12 mouse cellular contexts compared by ENCODE assay signal in the genomic region with DNA sequence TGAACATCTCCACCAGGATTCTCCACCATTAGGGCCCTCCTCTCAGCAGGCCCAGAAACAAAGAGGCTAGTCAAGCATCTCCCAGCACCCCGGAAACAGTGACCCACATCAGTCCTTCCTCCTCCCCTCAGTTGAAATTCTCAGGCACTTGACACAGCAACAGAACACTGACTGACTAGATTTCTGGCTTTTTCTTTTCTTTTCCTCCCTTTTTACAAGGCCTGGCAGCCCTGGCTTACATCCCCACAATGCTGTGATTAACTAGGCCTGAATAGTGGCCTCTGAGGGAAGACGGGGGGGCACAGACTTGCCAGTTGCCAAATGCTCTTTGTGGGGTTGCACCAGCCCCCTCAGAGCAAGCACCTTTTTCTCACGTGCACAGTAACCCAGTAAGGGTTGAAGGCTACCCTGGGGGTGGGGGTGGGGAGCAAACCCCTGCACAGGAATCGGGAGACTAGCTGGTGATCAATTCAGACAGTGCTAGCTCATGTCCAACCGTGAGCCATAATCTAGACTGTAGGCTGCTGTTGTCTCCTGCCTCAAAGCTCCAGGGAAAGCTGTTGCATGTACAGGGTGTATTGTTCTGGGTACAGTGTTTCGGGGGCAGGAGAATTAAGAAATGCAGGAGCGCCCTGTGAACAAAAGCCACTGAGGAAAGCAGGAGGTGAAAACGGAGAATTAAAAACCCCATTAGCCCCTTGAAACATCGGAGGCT. TPM values are rescaled to one million over a fixed set of nuclear protein-coding genes. Genes with fewer than 3 reads are reported as not detected.
DNase-seq lines count a peak whose midpoint lies in the region; ATAC-seq and TF ChIP-seq lines count a peak whose summit lies in the region.
"Had no signal": no experiment of that assay in that cellular context is flagged by ENCODE, and none has a peak within 500 bp of the region (broad histone marks: within the 10 kb centered on the region; RNA-seq: fewer than 3 reads in every experiment).

No protein-coding gene starts in this region.

- H3K4me1 ChIP-seq in heart, embryonic 11.5 days (ENCODE audit: control insufficient read depth, insufficient read depth, low read length), result peaks cover 13% of the 10 kb centered on the region
- H3K4me1 ChIP-seq in forebrain, embryonic 11.5 days (replicated peaks; ENCODE audit: control insufficient read depth, insufficient read depth, low read length), result peaks cover 3% of the 10 kb centered on the region; the same call in 1 of the 2 replicates
- H3K4me1 ChIP-seq in intestine, postnatal 0 days (replicated peaks; ENCODE audit: control insufficient read depth, insufficient read depth, low read length), result 0 out of 2 replicates have a peak, but pooled peaks cover 3% of the 10 kb centered on the region
- peaks cover 4% of the 10 kb centered on the region for H3K4me1 ChIP-seq in midbrain, embryonic 15.5 days

- intact Hi-C loops in heart, postnatal 14 days (cut with DNase I), result no loop called here
- intact Hi-C loops in gastrocnemius, adult 2 months (cut with DNase I), result no loop called here

- 0 out of 2 replicates have a peak overlapping the region, but pooled peaks have one; percentile 28 for H3K9ac ChIP-seq in heart, embryonic 11.5 days (ENCODE audit: low read depth, low read length)
- H3K9ac ChIP-seq in forebrain, embryonic 11.5 days (ENCODE audit: low read length), result peak overlapping the region; percentile 35; the same call in 1 of the 2 replicates
- H3K9ac ChIP-seq in intestine, postnatal 0 days (ENCODE audit: low read depth, low read length), result 0 out of 2 replicates have a peak overlapping the region, but pooled peaks have one; percentile 8
- no peak overlapping the region for H3K9ac ChIP-seq in midbrain, embryonic 15.5 days

- no peaks in the 10 kb centered on the region for H3K36me3 ChIP-seq in heart, embryonic 11.5 days (ENCODE audit: control insufficient read depth, insufficient read depth, low read length)
- H3K36me3 ChIP-seq in forebrain, embryonic 11.5 days (ENCODE audit: control insufficient read depth, insufficient read depth, low read length), result no peaks in the 10 kb centered on the region
- no peaks in the 10 kb centered on the region for H3K36me3 ChIP-seq in intestine, postnatal 0 days (ENCODE audit: control insufficient read depth, insufficient read depth)
- H3K36me3 ChIP-seq in midbrain, embryonic 15.5 days (replicated peaks), result no peaks in the 10 kb centered on the region

- no peak for TF ChIP-seq CTCF in intestine, postnatal 0 days (IDR thresholded peaks at IDR 0.05; ENCODE audit: low read depth)
- TF ChIP-seq CTCF in gastrocnemius, adult 2 months (IDR thresholded peaks at IDR 0.05), result no peak

- H3K9me3 ChIP-seq in heart, embryonic 11.5 days (replicated peaks; ENCODE audit: control insufficient read depth, low read length), result no peaks in the 10 kb centered on the region
- H3K9me3 ChIP-seq in forebrain, embryonic 11.5 days (ENCODE audit: control insufficient read depth, low read length), result no peaks in the 10 kb centered on the region
- H3K9me3 ChIP-seq in intestine, postnatal 0 days (ENCODE audit: control insufficient read depth), result no peaks in the 10 kb centered on the region
- no peaks in the 10 kb centered on the region for H3K9me3 ChIP-seq in midbrain, embryonic 15.5 days

- DNase-seq in heart, postnatal 14 days, result no peak
- no peak for DNase-seq in forebrain, embryonic 11.5 days (ENCODE audit: low spot score)
- no peak for DNase-seq in gastrocnemius, adult 2 months
- no peak for DNase-seq in heart, adult 18-20 months
- DNase-seq in urinary bladder, adult 18-20 months (ENCODE audit: low spot score in 2 of 2), result no peak
- DNase-seq: adrenal gland, adult 8-10 months; cerebellum, adult 8-10 months; kidney, adult 9 months had no signal

- no peak for ATAC-seq in heart, embryonic 11.5 days (replicated peaks; ENCODE audit: insufficient number of reproducible peaks, low FRiP score, low TSS enrichment)
- ATAC-seq in forebrain, embryonic 11.5 days (replicated peaks; ENCODE audit: low FRiP score), result peak; percentile 60
- ATAC-seq in intestine, postnatal 0 days, result no peak
- ATAC-seq in midbrain, embryonic 15.5 days (replicated peaks), result no peak
- ATAC-seq: lung, postnatal 0 days had no signal

- H3K4me3 ChIP-seq in heart, embryonic 11.5 days (ENCODE audit: low read depth, low read length), result no peak overlapping the region
- no peak overlapping the region for H3K4me3 ChIP-seq in forebrain, embryonic 11.5 days (ENCODE audit: low read depth, low read length)
- H3K4me3 ChIP-seq in intestine, postnatal 0 days (ENCODE audit: low read depth, low read length), result no peak overlapping the region
- H3K4me3 ChIP-seq in midbrain, embryonic 15.5 days, result no peak overlapping the region
- H3K4me3 ChIP-seq in gastrocnemius, adult 2 months, result no peak overlapping the region

- 72% methylated on average over 9 of the region's 9 CpGs for WGBS in heart, embryonic 11.5 days (ENCODE audit: insufficient replicate concordance)
- WGBS in forebrain, embryonic 11.5 days, result 26% methylated on average over 9 of the region's 9 CpGs
- WGBS in intestine, postnatal 0 days, result 79% methylated on average over 9 of the region's 9 CpGs
- 21% methylated on average over 9 of the region's 9 CpGs for WGBS in midbrain, embryonic 15.5 days

- H3K4me2 ChIP-seq in heart, embryonic 11.5 days, result no peak overlapping the region
- no peak overlapping the region for H3K4me2 ChIP-seq in forebrain, embryonic 11.5 days (ENCODE audit: low read depth, low read length, severe bottlenecking)
- H3K4me2 ChIP-seq in intestine, postnatal 0 days (replicated peaks; ENCODE audit: low read depth), result no peak overlapping the region
- H3K4me2 ChIP-seq in midbrain, embryonic 15.5 days, result no peak overlapping the region

- no peak overlapping the region for H3K27ac ChIP-seq in heart, embryonic 11.5 days (ENCODE audit: low read depth, low read length)
- peak overlapping the region; percentile 70 for H3K27ac ChIP-seq in forebrain, embryonic 11.5 days (ENCODE audit: low read depth, low read length)
- peak overlapping the region; percentile 78 for H3K27ac ChIP-seq in intestine, postnatal 0 days (ENCODE audit: low read depth, low read length)
- H3K27ac ChIP-seq in midbrain, embryonic 15.5 days, result peak overlapping the region; percentile 69
- no peak overlapping the region for H3K27ac ChIP-seq in gastrocnemius, adult 2 months

- no peaks in the 10 kb centered on the region for H3K27me3 ChIP-seq in heart, embryonic 11.5 days (ENCODE audit: control insufficient read depth, insufficient read depth, low read length)
- H3K27me3 ChIP-seq in forebrain, embryonic 11.5 days (ENCODE audit: control insufficient read depth, insufficient read depth, low read length), result no peaks in the 10 kb centered on the region
- H3K27me3 ChIP-seq in intestine, postnatal 0 days (replicated peaks; ENCODE audit: control insufficient read depth, insufficient read depth, low read length), result no peaks in the 10 kb centered on the region
- H3K27me3 ChIP-seq in midbrain, embryonic 15.5 days (replicated peaks), result no peaks in the 10 kb centered on the region

RNA-seq across cellular contexts. Expression of a gene that starts 19.1 kb away (rescaled TPM):
- polyA plus RNA-seq in heart, embryonic 11.5 days (2014; fragmentation: Nextera tagmentation; extraction: Ambion mirVana), result 28.5 and 29.5 TPM in 2 replicates
- 10 to 100 TPM; 11.2 to 14.2 TPM for total RNA-seq in heart, postnatal 14 days (2021)
- 53.3 and 57.0 TPM in 2 replicates for polyA plus RNA-seq in forebrain, embryonic 11.5 days (2014; fragmentation: Nextera tagmentation; extraction: Ambion mirVana)
- 9.6 and 11.1 TPM in 2 replicates for polyA plus RNA-seq in intestine, postnatal 0 days (2015; fragmentation: Nextera tagmentation; extraction: Ambion mirVana)
- 55.2 TPM in 2 replicates for polyA plus RNA-seq in midbrain, embryonic 15.5 days (2015; fragmentation: Nextera tagmentation; extraction: Ambion mirVana)
- total RNA-seq in gastrocnemius, adult 2 months (2021), result 10 to 100 TPM; 11.5 to 13.6 TPM
- total RNA-seq in heart, adult 18-20 months (2021), result 10 to 100 TPM; 16.4 to 17.3 TPM

RNA-seq across cellular contexts. Expression of a gene that starts 27.0 kb away (rescaled TPM):
- polyA plus RNA-seq in heart, embryonic 11.5 days (2014; fragmentation: Nextera tagmentation; extraction: Ambion mirVana), result 73.7 and 79.6 TPM in 2 replicates
- total RNA-seq in heart, postnatal 14 days (2021), result 100 to 1,000 TPM; 200 to 201 TPM
- 90.2 and 91.1 TPM in 2 replicates for polyA plus RNA-seq in forebrain, embryonic 11.5 days (2014; fragmentation: Nextera tagmentation; extraction: Ambion mirVana)
- 62.1 and 68.6 TPM in 2 replicates for polyA plus RNA-seq in intestine, postnatal 0 days (2015; fragmentation: Nextera tagmentation; extraction: Ambion mirVana)
- polyA plus RNA-seq in midbrain, embryonic 15.5 days (2015; fragmentation: Nextera tagmentation; extraction: Ambion mirVana), result 45.0 and 47.9 TPM in 2 replicates
- 100 to 1,000 TPM; 127 to 141 TPM for total RNA-seq in gastrocnemius, adult 2 months (2021)
- 100 to 1,000 TPM; 195 to 223 TPM for total RNA-seq in heart, adult 18-20 months (2021)

Comparison
In these comparisons a context has a peak if more than half of its experiments do, and no peak if none do; other contexts are left out.
1. H3K27ac ChIP-seq: peak in forebrain, embryonic 11.5 days (single experiment), intestine, postnatal 0 days (single experiment) and midbrain, embryonic 15.5 days (single experiment); none in heart, embryonic 11.5 days (single experiment) and gastrocnemius, adult 2 months (single experiment).